ENCODE assay signal across 9 mouse cellular contexts in genomic region chr17:27048445-27049239, GRCm38 (mm10). TPM values are rescaled to one million over a fixed set of nuclear protein-coding genes. Genes with fewer than 3 reads are reported as not detected.
DNase-seq lines count a peak whose midpoint lies in the region; ATAC-seq and TF ChIP-seq lines count a peak whose summit lies in the region.
"Had no signal": no experiment of that assay in that cellular context is flagged by ENCODE, and none has a peak within 500 bp of the region (broad histone marks: within the 10 kb centered on the region; RNA-seq: fewer than 3 reads in every experiment).

No protein-coding gene starts in this region.

- H3K4me1 ChIP-seq in kidney, embryonic 16.5 days (ENCODE audit: insufficient read depth, low read length), result peaks cover 23% of the 10 kb centered on the region
- peaks cover 23% of the 10 kb centered on the region for H3K4me1 ChIP-seq in heart, embryonic 13.5 days
- H3K4me1 ChIP-seq in lung, postnatal 0 days (ENCODE audit: insufficient read depth, low read depth, low read length), result peaks cover 7% of the 10 kb centered on the region; the same call in 1 of the 2 replicates

- H3K9me3 ChIP-seq in kidney, embryonic 16.5 days (ENCODE audit: low read length), result no peaks in the 10 kb centered on the region
- H3K9me3 ChIP-seq in heart, embryonic 13.5 days, result no peaks in the 10 kb centered on the region; the same call in 1 of the 2 replicates
- no peaks in the 10 kb centered on the region for H3K9me3 ChIP-seq in lung, postnatal 0 days (ENCODE audit: low read length)

- no peak for TF ChIP-seq CTCF in lung, postnatal 0 days (IDR thresholded peaks at IDR 0.05)
- TF ChIP-seq CTCF in layer of hippocampus, adult 2 months (conservative IDR thresholded peaks at IDR 0.05), result no peak

- ATAC-seq in kidney, embryonic 16.5 days (ENCODE audit: low FRiP score, low TSS enrichment), result peak; percentile 50
- ATAC-seq in heart, embryonic 13.5 days (ENCODE audit: extremely low read depth, insufficient number of reproducible peaks, low FRiP score, low TSS enrichment), result no peak
- ATAC-seq in lung, postnatal 0 days, result peak; percentile 28; the same call in 1 of the 2 replicates
- ATAC-seq in frontal cortex, adult (ENCODE audit: low TSS enrichment), result no peak
- ATAC-seq: Patski had no signal

- 31% methylated on average over 14 of the region's 14 CpGs for WGBS in kidney, embryonic 16.5 days
- 60% methylated on average over 14 of the region's 14 CpGs for WGBS in heart, embryonic 13.5 days
- WGBS in lung, postnatal 0 days, result 33% methylated on average over 14 of the region's 14 CpGs

- H3K4me3 ChIP-seq in kidney, embryonic 16.5 days (ENCODE audit: low read length), result no peak overlapping the region
- no peak overlapping the region for H3K4me3 ChIP-seq in heart, embryonic 13.5 days
- H3K4me3 ChIP-seq in lung, postnatal 0 days (ENCODE audit: low read depth, low read length), result no peak overlapping the region
- no peak overlapping the region for H3K4me3 ChIP-seq in layer of hippocampus, adult 2 months

- no peaks in the 10 kb centered on the region for H3K36me3 ChIP-seq in kidney, embryonic 16.5 days (ENCODE audit: insufficient read depth, low read length)
- no peaks in the 10 kb centered on the region for H3K36me3 ChIP-seq in heart, embryonic 13.5 days
- no peaks in the 10 kb centered on the region for H3K36me3 ChIP-seq in lung, postnatal 0 days (ENCODE audit: insufficient read depth, low read length)

- peak overlapping the region; percentile 85 for H3K27ac ChIP-seq in kidney, embryonic 16.5 days (ENCODE audit: low read length)
- peak overlapping the region; percentile 70 for H3K27ac ChIP-seq in heart, embryonic 13.5 days (replicated peaks)
- H3K27ac ChIP-seq in lung, postnatal 0 days (ENCODE audit: low read length), result peak overlapping the region; percentile 80
- H3K27ac ChIP-seq in layer of hippocampus, adult 2 months, result no peak overlapping the region

- no peak for TF ChIP-seq EP300 in lung, postnatal 0 days (IDR thresholded peaks at IDR 0.05)

- H3K4me2 ChIP-seq in kidney, embryonic 16.5 days (replicated peaks; ENCODE audit: low read depth, low read length), result no peak overlapping the region
- H3K4me2 ChIP-seq in heart, embryonic 13.5 days, result no peak overlapping the region
- H3K4me2 ChIP-seq in lung, postnatal 0 days (replicated peaks; ENCODE audit: low read depth, low read length), result no peak overlapping the region

- no peak for DNase-seq in kidney, postnatal 25 days
- DNase-seq in NIH3T3 (ENCODE audit: low read depth), result peak; percentile 23
- peak; percentile 40 for DNase-seq in lung, postnatal 0 days (ENCODE audit: low spot score)
- DNase-seq in cerebellum, adult 18-20 months, result no peak
- no peak for DNase-seq in layer of hippocampus, adult 2 months (ENCODE audit: low spot score in 2 of 2)

- peak overlapping the region; percentile 51 for H3K9ac ChIP-seq in kidney, embryonic 16.5 days (replicated peaks; ENCODE audit: low read length)
- H3K9ac ChIP-seq in heart, embryonic 13.5 days, result peak overlapping the region; percentile 59
- no peak overlapping the region for H3K9ac ChIP-seq in lung, postnatal 0 days (replicated peaks; ENCODE audit: low read depth)

- no peaks in the 10 kb centered on the region for H3K27me3 ChIP-seq in kidney, embryonic 16.5 days (ENCODE audit: insufficient read depth, low read length)
- no peaks in the 10 kb centered on the region for H3K27me3 ChIP-seq in heart, embryonic 13.5 days (replicated peaks)
- H3K27me3 ChIP-seq in lung, postnatal 0 days (replicated peaks; ENCODE audit: insufficient read depth, low read length), result no peaks in the 10 kb centered on the region
- H3K27me3 ChIP-seq: Patski had no signal

RNA-seq across cellular contexts. Expression of gene Itpr3, which starts 8.5 kb away (rescaled TPM):
- polyA plus RNA-seq in kidney, embryonic 16.5 days (2015; fragmentation: Nextera tagmentation; extraction: Ambion mirVana), result 9.3 and 9.6 TPM in 2 replicates
- 1.2 and 1.5 TPM in 2 replicates for polyA plus RNA-seq in heart, embryonic 13.5 days (2015; fragmentation: Nextera tagmentation; extraction: Ambion mirVana)
- polyA plus RNA-seq in lung, postnatal 0 days (2015; fragmentation: Nextera tagmentation; extraction: Ambion mirVana), result 3.6 and 3.9 TPM in 2 replicates
- total RNA-seq in layer of hippocampus, adult 2 months (2021), result 1 to 10 TPM; 2.6 to 3.6 TPM

RNA-seq across cellular contexts. Expression of gene Bak1, which starts 19.8 kb away (rescaled TPM):
- polyA plus RNA-seq in kidney, embryonic 16.5 days (2015; fragmentation: Nextera tagmentation; extraction: Ambion mirVana), result 7.4 and 9.5 TPM in 2 replicates
- polyA plus RNA-seq in heart, embryonic 13.5 days (2015; fragmentation: Nextera tagmentation; extraction: Ambion mirVana), result 5.3 and 5.4 TPM in 2 replicates
- 3.8 and 4.0 TPM in 2 replicates for polyA plus RNA-seq in lung, postnatal 0 days (2015; fragmentation: Nextera tagmentation; extraction: Ambion mirVana)
- 10 to 100 TPM; 12.7 to 14.3 TPM for total RNA-seq in layer of hippocampus, adult 2 months (2021)

Comparison
In these comparisons a context has a peak if more than half of its experiments do, and no peak if none do; other contexts are left out.
1. ATAC-seq: peak in kidney, embryonic 16.5 days (single experiment) and lung, postnatal 0 days (single experiment); none in heart, embryonic 13.5 days (single experiment) and frontal cortex, adult (single experiment).
2. DNase-seq: peak in NIH3T3 (single experiment) and lung, postnatal 0 days (single experiment); none in kidney, postnatal 25 days (0 of 2), cerebellum, adult 18-20 months (0 of 2) and layer of hippocampus, adult 2 months (0 of 2).